Mouse (Mus musculus): ENCODE data around the gene Nucks1.

Nucks1 gene

GRCm38 (mm10) chr1:131967336-131967735 lies 57.0 kb downstream of the Nucks1 start:
- DNase-seq (ENCODE audit: low spot score): no peak

GRCm38 (mm10) chr1:131968556-131968955 lies 58.2 kb downstream of the Nucks1 start:
- DNase-seq (ENCODE audit: low spot score): no peak

GRCm38 (mm10) chr1:131968983-131969382 lies 58.6 kb downstream of the Nucks1 start:
- DNase-seq (ENCODE audit: low spot score): no peak

- no peak for DNase-seq (ENCODE audit: low spot score)
These were observed 59.5 kb downstream of the Nucks1 start for GRCm38 (mm10) chr1:131969825-131970224.

GRCm38 (mm10) chr1:131970322-131970660 lies 60.0 kb downstream of the Nucks1 start:
- no peak for DNase-seq (ENCODE audit: low spot score)

GRCm38 (mm10) chr1:131970661-131971520 lies 60.6 kb downstream of the Nucks1 start:
- DNase-seq (ENCODE audit: low spot score): no peak

GRCm38 (mm10) chr1:131971771-131972497 lies 61.6 kb downstream of the Nucks1 start:
- no peak for DNase-seq (ENCODE audit: low spot score)

GRCm38 (mm10) chr1:131972498-131973334 lies 62.4 kb downstream of the Nucks1 start:
- DNase-seq (ENCODE audit: low spot score): no peak

GRCm38 (mm10) chr1:131973991-131974390 lies 63.7 kb downstream of the Nucks1 start:
- DNase-seq (ENCODE audit: low spot score): no peak

GRCm38 (mm10) chr1:131976886-131977285 lies 66.6 kb downstream of the Nucks1 start:
- no peak for DNase-seq (ENCODE audit: low spot score)

- peak; percentile 78 for DNase-seq (ENCODE audit: low spot score)
These were observed 70.1 kb downstream of the Nucks1 start for GRCm38 (mm10) chr1:131980471-131980870.

GRCm38 (mm10) chr1:131981378-131982013 lies 71.2 kb downstream of the Nucks1 start:
- no peak for DNase-seq (ENCODE audit: low spot score)

- no peak for DNase-seq (ENCODE audit: low spot score)
These were observed 72.6 kb downstream of the Nucks1 start for GRCm38 (mm10) chr1:131982907-131983306.

- no peak for DNase-seq (ENCODE audit: low spot score)
These were observed 73.5 kb downstream of the Nucks1 start for GRCm38 (mm10) chr1:131983806-131984205.
